Mouse (Mus musculus): ENCODE measurements around the gene Gm11983. TPM values are rescaled to one million over a fixed set of nuclear protein-coding genes. Genes with fewer than 3 reads are reported as not detected.
A peak's percentile ranks its signal among the peaks of the same experiment; 100 is the strongest.
"Not testable (repeated sequence)": the region's sequence is repeated elsewhere in the genome, so short reads cannot be mapped to it uniquely, and the experiment has no call there.

The Gm11983 gene
- not detected in 2 replicates for polyA plus RNA-seq (2015; fragmentation: Nextera tagmentation; extraction: Ambion mirVana)

DNA sequence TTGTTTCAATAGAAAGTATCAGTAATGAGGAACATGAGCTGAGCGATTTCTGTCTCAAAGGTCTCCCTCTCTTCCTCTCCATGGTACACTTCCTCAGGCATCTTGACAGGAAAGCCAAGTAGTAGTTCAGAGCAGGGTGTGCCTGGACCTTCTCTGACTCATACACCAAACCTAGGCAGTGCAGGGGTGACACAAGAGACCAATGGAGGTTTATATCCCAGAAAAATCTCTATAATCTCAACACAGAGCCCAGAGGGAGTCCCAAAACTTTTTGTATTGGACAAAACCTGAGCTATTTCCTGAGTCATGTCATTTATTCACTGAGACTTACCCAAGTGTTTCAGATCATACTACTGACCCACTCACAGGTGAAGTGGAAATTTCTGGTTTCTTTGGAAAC, at the start of gene Gm11983:
Gm11983 (minus strand) TSS at position 101 of the 400 bp plus-strand sequence.
- Histone ChIP-seq H3K27ac (ENCODE audit: low read length) (no peak within 1 kb of the TSS), H3K9me3 (replicated peaks; ENCODE audit: control insufficient read depth, low read length) (no peaks in the 10 kb centered on the region), H3K36me3 (ENCODE audit: control insufficient read depth, insufficient read depth) (no peaks in the 10 kb centered on the region), H3K9ac (ENCODE audit: low read length) (no peak within 1 kb of the TSS), H3K4me2 (ENCODE audit: low read depth, low read length) (no peak within 1 kb of the TSS), H3K27me3 (ENCODE audit: control insufficient read depth, insufficient read depth, low read length) (no peaks in the 10 kb centered on the region), H3K4me3 (ENCODE audit: low read length) (no peak within 1 kb of the TSS), H3K4me1 (ENCODE audit: control insufficient read depth, insufficient read depth, low read length) (no peaks in the 10 kb centered on the region)
- ATAC-seq (replicated peaks; ENCODE audit: extremely low read depth, insufficient read depth, low FRiP score), result no peak
- 88% methylated on average over 1 of the region's 1 CpGs for WGBS

DNA sequence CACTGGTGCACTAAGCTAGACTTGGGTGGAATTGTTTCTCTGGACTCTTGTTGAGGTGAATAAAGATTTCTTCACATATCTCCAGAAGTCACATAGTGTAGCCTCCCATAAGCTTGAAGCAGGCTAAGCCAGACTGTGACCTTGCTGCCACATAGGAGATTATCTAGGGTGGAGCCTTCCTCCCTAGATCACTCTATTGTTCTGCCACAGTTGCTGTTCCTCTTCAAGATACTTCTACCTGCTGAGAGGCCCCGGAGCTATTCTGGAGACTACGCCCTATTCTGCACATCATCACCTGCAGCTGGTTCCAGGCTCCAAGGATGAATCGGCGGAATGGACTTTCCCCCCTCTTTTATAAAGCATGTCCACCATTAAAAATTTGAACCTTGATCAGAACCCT, 45.6 kb upstream of the Gm11983 start:
- not testable (repeated sequence) for H3K4me3 ChIP-seq (ENCODE audit: low read length); H3K4me1 ChIP-seq (ENCODE audit: control insufficient read depth, insufficient read depth, low read length); H3K27ac ChIP-seq (ENCODE audit: low read length); H3K9me3 ChIP-seq (replicated peaks; ENCODE audit: control insufficient read depth, low read length); ATAC-seq (replicated peaks; ENCODE audit: extremely low read depth, insufficient read depth, low FRiP score); H3K27me3 ChIP-seq (ENCODE audit: control insufficient read depth, insufficient read depth, low read length); H3K4me2 ChIP-seq (ENCODE audit: low read depth, low read length); H3K36me3 ChIP-seq (ENCODE audit: control insufficient read depth, insufficient read depth); H3K9ac ChIP-seq (ENCODE audit: low read length)
- WGBS, result 84% methylated on average over 4 of the region's 4 CpGs

DNA sequence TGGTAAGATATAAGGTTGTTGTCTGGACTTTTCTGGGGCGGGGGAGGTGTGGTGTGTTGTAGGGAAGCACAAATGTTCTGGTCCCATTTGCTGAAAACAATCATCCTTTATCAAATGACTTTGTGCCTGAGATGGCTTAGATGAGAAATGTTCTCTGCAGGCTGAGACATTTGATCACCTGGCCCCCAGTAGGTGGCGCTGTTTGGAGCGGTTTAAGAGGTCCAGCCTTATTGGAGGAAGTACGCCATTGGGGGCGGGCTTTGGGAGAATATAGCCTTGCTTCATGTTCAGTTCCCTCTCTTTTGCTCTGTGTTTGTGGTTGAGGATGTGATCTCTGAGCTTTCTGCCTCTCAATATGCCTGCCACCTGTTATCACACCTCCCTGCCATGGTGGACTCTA, 44.2 kb upstream of the Gm11983 start:
- Histone ChIP-seq H3K9me3 (replicated peaks; ENCODE audit: control insufficient read depth, low read length) (peaks cover 3% of the 10 kb centered on the region; the same call in 1 of the 2 replicates), H3K4me3 (ENCODE audit: low read length) (no peak overlapping the region), H3K9ac (ENCODE audit: low read length) (no peak overlapping the region), H3K36me3 (ENCODE audit: control insufficient read depth, insufficient read depth) (no peaks in the 10 kb centered on the region), H3K4me1 (ENCODE audit: control insufficient read depth, insufficient read depth, low read length) (peaks cover 5% of the 10 kb centered on the region; the same call in 1 of the 2 replicates), H3K27ac (ENCODE audit: low read length) (no peak overlapping the region), H3K27me3 (ENCODE audit: control insufficient read depth, insufficient read depth, low read length) (no peaks in the 10 kb centered on the region), H3K4me2 (ENCODE audit: low read depth, low read length) (no peak overlapping the region)
- ATAC-seq (replicated peaks; ENCODE audit: extremely low read depth, insufficient read depth, low FRiP score), result no peak
- WGBS, result 46% methylated on average over 5 of the region's 5 CpGs

DNA sequence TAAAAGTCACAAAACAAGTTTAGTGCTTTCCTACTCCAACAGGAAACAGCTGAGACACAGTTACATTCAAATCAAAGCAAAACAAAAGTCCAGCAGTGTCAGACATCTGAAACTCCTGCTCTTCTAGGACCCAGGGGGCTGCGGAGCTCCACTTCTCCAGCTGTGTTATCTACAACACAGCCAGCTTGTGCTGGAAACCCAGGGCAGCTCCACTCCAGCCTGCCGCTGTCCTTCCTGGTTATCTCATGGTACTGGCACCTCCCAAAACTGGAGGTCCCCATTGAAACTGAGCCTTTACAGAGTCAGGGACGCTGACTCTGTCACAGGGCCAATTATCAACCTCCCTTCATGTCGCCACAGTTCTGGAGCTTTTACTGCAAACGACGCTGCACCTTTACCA, 40.3 kb upstream of the Gm11983 start:
- Histone ChIP-seq H3K4me2 (ENCODE audit: low read depth, low read length) (peak overlapping the region; percentile 13; the same call in 1 of the 2 replicates), H3K4me1 (ENCODE audit: control insufficient read depth, insufficient read depth, low read length) (peaks cover 5% of the 10 kb centered on the region; the same call in 1 of the 2 replicates), H3K27ac (ENCODE audit: low read length) (no peak overlapping the region), H3K36me3 (ENCODE audit: control insufficient read depth, insufficient read depth) (no peaks in the 10 kb centered on the region), H3K27me3 (ENCODE audit: control insufficient read depth, insufficient read depth, low read length) (no peaks in the 10 kb centered on the region), H3K9me3 (replicated peaks; ENCODE audit: control insufficient read depth, low read length) (peaks cover 3% of the 10 kb centered on the region; the same call in 1 of the 2 replicates), H3K9ac (ENCODE audit: low read length) (no peak overlapping the region), H3K4me3 (ENCODE audit: low read length) (no peak overlapping the region)
- 19% methylated on average over 6 of the region's 6 CpGs for WGBS
- 0 out of 2 replicates have a peak, but pooled peaks have one; percentile 18 for ATAC-seq (replicated peaks; ENCODE audit: extremely low read depth, insufficient read depth, low FRiP score)

DNA sequence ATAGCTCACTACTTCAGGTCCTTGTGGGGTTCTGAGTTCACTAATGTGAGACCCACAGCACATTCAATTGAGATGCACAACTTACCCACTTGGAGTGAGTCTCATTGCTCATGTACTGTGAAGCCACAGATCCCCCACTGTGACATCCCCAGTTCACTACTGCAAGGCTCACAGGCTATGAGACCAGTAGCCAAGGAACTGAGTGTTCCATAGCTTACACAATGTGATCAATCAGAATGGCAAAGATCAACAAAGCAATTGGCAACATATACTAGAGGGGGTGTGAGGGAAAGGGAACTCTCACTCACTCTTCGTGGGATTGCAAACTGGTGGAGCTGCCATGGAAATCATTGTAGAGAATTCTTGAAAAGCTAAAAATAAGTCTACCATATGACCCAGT, 33.5 kb upstream of the Gm11983 start:
- Histone ChIP-seq H3K4me2 (ENCODE audit: low read depth, low read length) (no peak overlapping the region), H3K36me3 (ENCODE audit: control insufficient read depth, insufficient read depth) (no peaks in the 10 kb centered on the region), H3K4me3 (ENCODE audit: low read length) (no peak overlapping the region), H3K27me3 (ENCODE audit: control insufficient read depth, insufficient read depth, low read length) (no peaks in the 10 kb centered on the region), H3K27ac (ENCODE audit: low read length) (no peak overlapping the region), H3K9ac (ENCODE audit: low read length) (no peak overlapping the region), H3K4me1 (ENCODE audit: control insufficient read depth, insufficient read depth, low read length) (no peaks in the 10 kb centered on the region), H3K9me3 (replicated peaks; ENCODE audit: control insufficient read depth, low read length) (no peaks in the 10 kb centered on the region)
- 70% methylated on average over 1 of the region's 1 CpGs for WGBS
- no peak for ATAC-seq (replicated peaks; ENCODE audit: extremely low read depth, insufficient read depth, low FRiP score)

DNA sequence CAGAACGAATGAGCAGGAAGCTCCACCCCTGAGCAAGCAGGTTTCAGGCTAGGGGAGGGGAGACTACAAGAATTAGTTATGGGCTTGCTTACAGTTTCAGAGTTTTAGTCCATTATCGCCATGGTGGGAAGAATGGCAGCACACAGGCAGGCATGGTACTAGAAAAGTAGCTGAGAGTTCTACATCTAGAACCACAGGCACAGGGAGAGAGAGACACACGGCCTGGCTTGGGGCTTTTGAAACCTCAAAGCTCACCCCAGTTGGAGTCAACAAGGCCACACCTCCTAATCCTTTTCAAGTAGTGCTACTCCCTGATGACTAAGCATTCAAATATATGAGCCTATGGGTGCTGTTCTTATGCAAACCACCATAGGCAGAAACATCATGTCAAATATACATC, 28.1 kb upstream of the Gm11983 start:
- Histone ChIP-seq H3K27me3 (ENCODE audit: control insufficient read depth, insufficient read depth, low read length) (no peaks in the 10 kb centered on the region), H3K9me3 (replicated peaks; ENCODE audit: control insufficient read depth, low read length) (0 out of 2 replicates have a peak, but pooled peaks cover 4% of the 10 kb centered on the region), H3K27ac (ENCODE audit: low read length) (no peak overlapping the region), H3K9ac (ENCODE audit: low read length) (no peak overlapping the region), H3K4me2 (ENCODE audit: low read depth, low read length) (no peak overlapping the region), H3K4me3 (ENCODE audit: low read length) (no peak overlapping the region), H3K36me3 (ENCODE audit: control insufficient read depth, insufficient read depth) (no peaks in the 10 kb centered on the region), H3K4me1 (ENCODE audit: control insufficient read depth, insufficient read depth, low read length) (no peaks in the 10 kb centered on the region)
- WGBS, result 75% methylated on average over 3 of the region's 3 CpGs
- ATAC-seq (replicated peaks; ENCODE audit: extremely low read depth, insufficient read depth, low FRiP score), result no peak

DNA sequence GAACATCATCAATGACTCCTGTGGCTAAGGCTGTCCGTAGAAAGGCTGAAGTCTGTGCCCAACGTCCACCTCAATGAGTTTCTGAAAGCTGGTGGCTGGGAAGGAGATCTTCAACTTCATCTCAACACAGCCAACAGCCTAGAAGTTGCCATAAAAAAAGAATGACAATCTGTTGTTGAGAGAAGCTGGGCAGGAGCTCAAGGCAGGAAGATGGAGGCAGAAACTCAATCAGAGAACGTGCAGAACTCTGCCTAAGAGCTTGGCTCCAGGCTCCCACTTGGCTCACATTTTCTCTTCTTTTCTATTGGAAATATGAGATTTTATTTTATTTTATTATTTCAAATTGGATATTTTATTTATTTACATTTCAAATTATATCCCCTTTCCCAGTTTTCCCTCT, 24.7 kb upstream of the Gm11983 start:
- no peak for ATAC-seq (replicated peaks; ENCODE audit: extremely low read depth, insufficient read depth, low FRiP score)
- Histone ChIP-seq H3K27me3 (ENCODE audit: control insufficient read depth, insufficient read depth, low read length) (no peaks in the 10 kb centered on the region), H3K4me1 (ENCODE audit: control insufficient read depth, insufficient read depth, low read length) (no peaks in the 10 kb centered on the region), H3K4me2 (ENCODE audit: low read depth, low read length) (no peak overlapping the region), H3K27ac (ENCODE audit: low read length) (no peak overlapping the region), H3K4me3 (ENCODE audit: low read length) (no peak overlapping the region), H3K36me3 (ENCODE audit: control insufficient read depth, insufficient read depth) (no peaks in the 10 kb centered on the region), H3K9ac (ENCODE audit: low read length) (no peak overlapping the region), H3K9me3 (replicated peaks; ENCODE audit: control insufficient read depth, low read length) (0 out of 2 replicates have a peak, but pooled peaks cover 4% of the 10 kb centered on the region)
- 74% methylated on average over 3 of the region's 3 CpGs for WGBS

DNA sequence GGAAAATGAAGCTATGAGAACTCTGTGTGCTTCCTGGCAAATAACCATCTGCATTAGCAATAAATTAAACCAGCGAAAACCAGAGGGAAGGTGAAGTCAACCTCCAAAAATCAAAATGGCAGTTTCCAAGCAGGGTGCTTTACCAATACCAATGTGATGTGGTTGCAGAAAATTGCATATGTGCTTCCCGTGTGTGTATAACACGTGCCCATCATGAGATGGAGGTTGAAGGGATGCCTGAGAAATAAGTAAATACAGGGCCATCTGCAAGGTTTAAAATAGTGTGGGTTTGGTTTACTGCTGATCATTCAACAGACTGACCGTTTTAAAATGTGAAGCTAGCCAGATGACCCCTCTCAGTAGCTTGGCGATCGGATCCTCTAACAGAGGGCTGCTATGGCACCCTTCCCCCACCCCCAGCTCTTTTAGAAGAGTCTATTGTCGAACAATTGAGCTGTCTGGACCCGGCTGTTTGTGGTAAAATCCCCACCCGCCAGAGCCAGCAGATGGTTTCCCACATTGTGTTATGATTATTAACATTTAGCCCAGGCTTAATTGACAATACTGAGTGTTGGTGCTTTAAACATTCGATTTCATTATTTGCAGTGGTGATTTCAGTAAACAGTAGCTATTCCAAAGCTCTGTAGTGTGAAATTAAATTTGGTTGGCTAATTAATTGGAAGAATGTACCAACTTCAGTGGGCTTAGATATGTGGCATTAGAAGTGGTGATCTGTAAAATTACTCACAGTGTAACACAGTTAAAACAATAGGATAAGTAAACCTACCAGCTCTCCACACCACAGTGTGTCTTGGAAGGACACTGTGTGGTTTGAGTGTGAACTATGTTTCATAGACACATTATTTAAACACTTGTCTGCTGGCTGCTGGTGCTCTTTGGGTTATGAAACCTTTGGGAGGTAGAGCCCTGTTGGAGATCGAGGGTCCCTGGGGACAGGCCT, 22.7 kb upstream of the Gm11983 start:
- WGBS, result 53% methylated on average over 11 of the region's 11 CpGs
- H3K4me3 ChIP-seq (ENCODE audit: low read length), result no peak overlapping the region
- no peak overlapping the region for H3K4me2 ChIP-seq (ENCODE audit: low read depth, low read length)
- H3K27ac ChIP-seq (ENCODE audit: low read length), result no peak overlapping the region
- H3K9ac ChIP-seq (ENCODE audit: low read length), result no peak overlapping the region
- no peaks in the 10 kb centered on the region for H3K4me1 ChIP-seq (ENCODE audit: control insufficient read depth, insufficient read depth, low read length)
- ATAC-seq (replicated peaks; ENCODE audit: extremely low read depth, insufficient read depth, low FRiP score), result no peak
- no peaks in the 10 kb centered on the region for H3K36me3 ChIP-seq (ENCODE audit: control insufficient read depth, insufficient read depth)
- H3K9me3 ChIP-seq (replicated peaks; ENCODE audit: control insufficient read depth, low read length), result no peaks in the 10 kb centered on the region
- no peaks in the 10 kb centered on the region for H3K27me3 ChIP-seq (ENCODE audit: control insufficient read depth, insufficient read depth, low read length)

DNA sequence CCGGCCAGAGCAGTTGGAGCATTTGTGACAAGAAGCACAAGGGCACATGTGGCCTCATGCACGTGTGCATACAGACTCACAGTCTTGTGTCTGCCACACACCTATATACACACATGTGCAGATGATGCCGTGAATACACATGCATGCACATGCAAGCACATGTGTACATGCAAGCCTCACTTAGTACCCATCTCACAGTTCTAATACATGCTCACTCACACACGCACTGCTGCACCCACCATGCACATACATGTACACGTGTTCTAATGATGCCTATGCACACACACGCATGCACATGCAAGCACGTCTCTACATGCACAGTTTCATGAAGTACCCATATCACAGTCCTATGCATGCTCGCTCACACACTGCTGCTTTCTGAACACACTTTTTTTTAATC, 21.6 kb upstream of the Gm11983 start:
- H3K27ac ChIP-seq (ENCODE audit: low read length), result no peak overlapping the region
- no peaks in the 10 kb centered on the region for H3K27me3 ChIP-seq (ENCODE audit: control insufficient read depth, insufficient read depth, low read length)
- no peak overlapping the region for H3K4me3 ChIP-seq (ENCODE audit: low read length)
- no peaks in the 10 kb centered on the region for H3K9me3 ChIP-seq (replicated peaks; ENCODE audit: control insufficient read depth, low read length)
- H3K9ac ChIP-seq (ENCODE audit: low read length), result no peak overlapping the region
- 88% methylated on average over 8 of the region's 8 CpGs for WGBS
- no peak overlapping the region for H3K4me2 ChIP-seq (ENCODE audit: low read depth, low read length)
- ATAC-seq (replicated peaks; ENCODE audit: extremely low read depth, insufficient read depth, low FRiP score), result no peak
- H3K36me3 ChIP-seq (ENCODE audit: control insufficient read depth, insufficient read depth), result no peaks in the 10 kb centered on the region
- no peaks in the 10 kb centered on the region for H3K4me1 ChIP-seq (ENCODE audit: control insufficient read depth, insufficient read depth, low read length)

All from heart, embryonic 16.5 days (tissue).